Mouse (Mus musculus) kidney, postnatal 14 days (tissue): ENCODE results near the gene Nhsl1.

Experiments
- DNase-seq: peaks from one replicate; pipeline ENCODE4 v3.0.0; 2022; ENCODE audit warnings: mixed read lengths

The Nhsl1 gene

DNA sequence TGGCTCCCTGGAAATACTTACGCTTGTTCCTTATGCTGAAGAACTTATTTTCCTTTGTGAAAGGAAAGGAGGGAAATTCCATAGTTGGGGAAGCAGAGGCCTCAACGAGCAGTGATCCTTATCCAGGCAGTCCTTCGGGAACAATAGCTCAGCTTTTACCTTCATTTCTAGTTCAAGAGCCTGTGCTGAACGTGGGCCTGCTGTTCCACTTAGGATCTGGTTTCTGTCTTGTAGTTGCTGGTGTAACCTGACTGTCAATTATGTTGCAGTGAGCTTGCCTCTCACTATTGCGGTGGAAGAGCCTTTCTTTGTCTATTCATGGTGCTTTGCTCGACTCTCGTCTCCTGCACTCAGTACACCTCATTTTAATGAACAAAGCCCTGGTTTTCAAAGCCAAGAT, 175.5 kb downstream of the Nhsl1 start:
- DNase-seq: no peak

DNA sequence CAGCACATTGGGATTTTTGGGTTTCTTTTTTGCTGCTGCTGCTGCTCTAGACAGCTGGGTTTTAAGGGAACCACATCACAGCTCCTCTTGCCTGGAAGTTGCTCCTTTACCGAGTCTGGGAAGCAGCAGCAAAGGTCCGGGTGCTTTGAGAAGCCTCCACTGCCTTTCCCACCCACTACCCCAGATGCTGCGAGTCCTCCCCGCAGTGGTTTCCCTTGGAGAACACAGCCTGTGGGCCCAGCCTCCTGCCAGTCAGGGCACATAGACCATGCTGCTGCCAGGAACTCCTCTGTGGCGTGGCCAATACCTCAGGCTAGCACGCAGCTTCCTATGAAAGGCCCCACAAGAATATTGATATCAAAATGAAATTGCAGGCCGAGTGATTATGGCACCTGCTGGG, 178.3 kb downstream of the Nhsl1 start:
- no peak for DNase-seq

DNA sequence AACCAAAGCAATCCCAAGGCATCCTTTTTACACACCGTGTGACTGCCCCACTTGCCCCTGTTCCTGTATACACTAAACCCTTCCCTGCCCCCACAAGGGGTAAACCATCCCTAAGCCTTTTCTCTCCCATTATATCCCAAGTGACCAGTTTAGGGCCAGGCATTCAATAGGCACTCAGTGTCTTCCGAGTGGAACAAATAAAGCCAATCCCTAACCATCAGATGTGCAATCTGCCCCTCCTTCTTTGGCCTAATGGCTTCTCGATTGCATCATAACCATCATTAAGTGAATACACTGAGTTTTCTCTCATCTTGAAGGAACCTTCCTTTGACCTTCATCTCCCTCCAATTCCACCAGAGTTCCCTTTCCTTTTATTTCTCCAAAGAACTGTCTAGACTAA, 183.2 kb downstream of the Nhsl1 start:
- no peak for DNase-seq

DNA sequence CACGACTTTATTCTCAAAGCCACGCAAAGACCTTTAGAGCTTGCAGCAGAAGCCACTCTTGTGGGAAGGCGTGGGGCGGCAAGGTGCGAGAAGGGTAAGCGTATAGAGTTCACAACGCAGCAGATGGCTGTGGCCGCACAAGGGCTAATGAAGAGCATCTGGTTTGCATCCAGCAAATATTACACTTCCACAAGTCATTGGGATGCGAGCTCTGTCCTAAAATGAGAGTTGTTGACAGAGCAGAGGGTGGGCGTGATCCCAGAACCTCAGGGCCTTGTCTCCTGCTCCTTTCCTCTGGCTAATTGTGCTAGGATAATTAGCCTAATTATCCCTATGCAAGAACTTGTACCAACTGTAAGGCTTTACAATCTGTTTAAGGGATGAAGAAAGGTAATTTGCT, 186.9 kb downstream of the Nhsl1 start:
- no peak for DNase-seq

DNA sequence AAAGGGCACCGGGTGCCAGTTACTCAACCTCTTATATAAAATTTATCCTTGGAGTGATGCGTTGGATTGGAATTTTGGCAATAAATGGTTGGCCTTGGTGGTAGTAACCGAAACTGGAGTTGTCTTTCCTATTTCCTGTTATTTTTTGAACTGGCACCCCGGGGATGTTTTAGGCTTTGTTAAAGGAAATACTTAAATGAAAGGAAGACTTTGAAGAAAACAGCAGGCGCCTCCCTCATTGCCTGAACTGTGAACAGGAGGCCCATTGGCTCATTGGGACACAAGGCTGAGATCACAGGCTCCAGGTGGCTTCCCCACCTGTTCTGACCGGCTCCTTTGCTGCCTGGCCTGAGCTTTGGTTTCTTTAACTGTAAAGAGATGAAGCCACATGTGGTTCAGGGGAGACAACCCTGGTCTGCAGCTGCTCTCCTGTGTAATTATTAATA, 187.7 kb downstream of the Nhsl1 start:
- DNase-seq: peak; percentile 30

DNA sequence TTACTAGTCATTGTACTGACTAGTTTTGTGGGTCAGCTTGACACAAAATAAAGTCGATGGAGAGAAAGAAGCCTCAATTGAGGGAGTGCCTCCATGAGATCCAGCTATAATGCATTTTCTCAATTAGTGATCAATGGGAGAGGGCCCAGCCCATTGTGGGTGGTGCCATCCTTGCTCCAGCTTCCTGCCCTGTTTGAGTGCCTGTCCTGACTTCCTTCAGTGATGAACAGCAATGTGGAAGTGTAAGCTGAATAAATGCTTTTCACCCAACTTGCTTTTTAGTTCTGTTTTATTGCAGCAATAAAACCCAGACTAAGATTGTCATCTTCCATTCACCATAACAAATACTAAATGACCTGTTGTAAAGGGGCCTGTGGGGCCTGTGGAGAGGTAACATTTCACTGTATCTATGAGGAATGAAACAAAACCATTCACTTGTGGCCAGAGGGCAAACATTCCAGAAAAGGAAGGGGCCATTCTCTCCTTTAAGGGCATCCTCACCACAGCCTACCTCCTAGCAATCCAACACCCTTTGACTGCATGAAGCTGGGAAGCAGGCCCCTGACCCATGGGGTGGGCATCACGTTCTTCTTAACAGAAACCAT, 189.2 kb downstream of the Nhsl1 start:
- no peak for DNase-seq

DNA sequence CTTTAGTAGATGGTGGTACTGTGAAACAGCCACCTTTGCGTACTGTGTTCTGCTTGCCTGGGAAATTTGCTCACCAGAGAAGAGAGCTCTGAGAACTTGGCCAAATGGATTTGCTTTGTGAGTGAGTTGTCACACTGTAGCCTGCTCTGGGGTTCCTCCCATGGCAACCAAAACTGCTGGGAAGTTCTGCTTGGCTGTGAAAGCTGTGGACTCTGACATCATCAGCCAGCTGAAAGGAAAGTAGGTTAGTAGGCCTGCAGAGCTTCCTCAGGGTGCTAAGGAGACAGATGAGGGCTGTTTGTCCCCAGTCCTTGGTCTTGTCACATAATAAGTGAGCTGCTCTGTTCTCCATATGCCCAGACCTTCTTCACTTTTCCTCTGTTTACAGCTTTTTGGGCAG, 189.8 kb downstream of the Nhsl1 start:
- no peak for DNase-seq

DNA sequence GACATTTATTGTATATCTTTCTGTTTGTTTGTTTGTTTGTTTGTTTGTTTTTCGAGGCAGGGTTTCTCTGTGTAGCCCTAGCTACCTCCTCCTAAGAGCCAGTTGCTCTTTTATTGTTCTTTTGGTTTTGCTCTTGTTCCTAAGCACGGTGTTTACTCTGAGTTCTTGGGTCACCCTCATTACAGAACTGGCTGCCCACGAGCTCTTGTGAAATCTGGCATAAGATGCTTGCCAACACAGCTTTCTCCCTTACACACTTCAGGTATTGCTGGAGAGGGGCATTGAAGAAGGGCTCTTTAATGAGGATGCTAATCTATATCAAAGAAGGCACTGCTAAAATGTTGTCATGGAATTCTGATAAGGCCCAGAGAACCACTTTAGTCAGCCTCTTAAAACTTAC, 191.9 kb downstream of the Nhsl1 start:
- DNase-seq: no peak

DNA sequence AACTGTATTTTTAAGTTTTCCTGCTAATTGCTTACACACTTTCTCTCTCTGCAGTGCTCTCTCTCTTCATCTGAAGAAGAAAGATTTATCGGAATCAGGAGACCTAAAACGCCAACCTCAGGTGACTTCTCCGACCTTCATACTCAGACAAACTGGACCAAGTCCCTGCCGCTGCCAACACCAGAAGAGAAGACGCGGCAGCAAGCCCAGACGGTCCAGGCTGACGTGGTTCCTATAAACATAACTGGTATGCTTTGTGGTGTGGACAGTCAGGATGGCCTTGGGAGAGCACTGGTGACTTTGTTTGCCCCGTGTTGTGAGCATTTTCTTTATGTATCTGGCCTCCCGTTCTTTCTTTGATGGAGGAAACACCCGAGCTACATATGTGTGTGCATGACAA, 192.7 kb downstream of the Nhsl1 start:
- no peak for DNase-seq

DNA sequence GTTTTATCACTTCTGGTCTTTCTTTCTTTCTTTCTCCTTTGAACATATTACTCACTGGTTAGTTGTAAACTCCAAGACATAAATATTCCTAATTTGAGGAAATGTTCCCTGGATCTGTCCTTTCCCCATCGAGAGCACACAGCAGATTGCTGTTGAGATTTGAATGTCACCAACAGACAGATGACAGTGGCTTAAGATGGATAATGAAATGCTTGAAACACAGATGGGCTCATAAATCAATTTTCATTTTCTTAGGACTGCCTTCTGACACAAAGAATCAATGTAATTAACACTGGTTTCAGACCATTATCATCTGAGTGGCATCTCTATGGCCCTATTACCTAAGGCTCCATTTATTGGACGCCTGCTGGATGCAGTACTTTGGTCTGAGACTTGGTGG, 203.8 kb downstream of the Nhsl1 start:
- DNase-seq: no peak

DNA sequence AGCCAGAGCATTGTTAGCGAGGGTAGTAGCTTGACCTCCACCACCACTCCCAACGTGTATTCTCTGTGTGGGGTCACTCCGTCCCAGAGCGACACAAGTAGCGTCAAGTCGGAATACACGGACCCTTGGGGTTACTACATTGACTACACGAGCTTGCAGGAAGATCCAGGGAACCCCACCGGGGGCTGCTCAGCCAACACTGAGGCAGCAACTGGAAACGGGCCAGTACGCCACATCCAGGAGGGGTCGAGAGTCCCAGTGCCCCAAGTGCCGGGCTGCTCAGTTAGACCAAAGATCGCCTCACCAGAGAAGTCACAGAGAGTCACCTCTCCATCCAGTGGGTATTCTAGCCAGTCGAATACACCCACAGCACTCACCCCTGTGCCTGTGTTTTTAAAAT, 206.5 kb downstream of the Nhsl1 start:
- no peak for DNase-seq

DNA sequence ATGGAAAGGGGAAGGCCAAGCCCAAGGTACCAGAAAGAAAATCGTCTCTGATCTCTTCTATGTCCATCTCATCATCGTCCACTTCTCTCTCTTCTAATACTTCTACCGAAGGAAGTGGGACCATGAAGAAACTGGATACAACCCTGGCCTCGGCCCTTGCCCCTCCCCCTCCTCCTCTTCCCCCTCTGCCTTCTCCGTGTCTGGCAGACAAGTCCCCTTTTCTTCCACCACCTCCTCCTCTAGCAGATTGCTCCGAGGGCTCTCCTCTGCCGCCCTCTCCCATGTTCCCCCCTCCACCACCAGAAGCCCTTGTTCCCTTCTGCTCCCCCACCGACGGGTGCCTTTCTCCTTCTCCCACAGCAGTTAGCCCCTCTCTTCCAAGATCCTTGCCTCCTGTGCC, 206.9 kb downstream of the Nhsl1 start:
- DNase-seq: no peak

DNA sequence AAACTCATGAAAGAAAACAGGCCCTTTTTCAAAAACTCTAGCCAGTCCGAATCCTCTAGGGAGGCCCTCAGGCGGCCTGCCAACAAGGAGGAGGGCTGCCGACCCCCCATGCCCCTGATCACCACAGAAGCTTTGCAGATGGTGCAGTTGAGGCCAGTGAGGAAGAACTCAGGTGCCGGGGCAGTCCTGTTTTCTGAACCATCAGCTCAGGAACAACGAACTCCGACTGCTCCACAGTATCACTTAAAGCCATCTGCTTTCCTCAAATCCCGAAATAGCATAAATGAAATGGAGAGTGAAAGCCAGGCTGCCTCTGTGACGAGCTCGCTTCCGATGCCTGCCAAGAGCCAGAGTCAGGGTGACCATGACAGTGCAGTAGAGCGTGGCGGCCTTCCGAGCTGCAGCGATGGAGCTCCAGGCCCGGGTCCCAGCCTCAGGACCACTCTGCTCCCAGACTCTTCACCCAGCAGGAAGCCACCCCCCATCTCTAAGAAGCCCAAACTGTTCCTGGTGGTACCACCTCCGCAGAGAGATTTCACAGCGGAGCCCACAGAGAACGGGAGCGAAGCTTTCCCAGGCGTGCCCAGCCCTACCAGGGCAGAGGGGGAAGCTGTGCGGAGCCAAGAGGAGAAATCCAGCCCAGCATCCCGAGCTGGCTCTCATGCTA, 207.5 kb downstream of the Nhsl1 start:
- peak; percentile 37 for DNase-seq

DNA sequence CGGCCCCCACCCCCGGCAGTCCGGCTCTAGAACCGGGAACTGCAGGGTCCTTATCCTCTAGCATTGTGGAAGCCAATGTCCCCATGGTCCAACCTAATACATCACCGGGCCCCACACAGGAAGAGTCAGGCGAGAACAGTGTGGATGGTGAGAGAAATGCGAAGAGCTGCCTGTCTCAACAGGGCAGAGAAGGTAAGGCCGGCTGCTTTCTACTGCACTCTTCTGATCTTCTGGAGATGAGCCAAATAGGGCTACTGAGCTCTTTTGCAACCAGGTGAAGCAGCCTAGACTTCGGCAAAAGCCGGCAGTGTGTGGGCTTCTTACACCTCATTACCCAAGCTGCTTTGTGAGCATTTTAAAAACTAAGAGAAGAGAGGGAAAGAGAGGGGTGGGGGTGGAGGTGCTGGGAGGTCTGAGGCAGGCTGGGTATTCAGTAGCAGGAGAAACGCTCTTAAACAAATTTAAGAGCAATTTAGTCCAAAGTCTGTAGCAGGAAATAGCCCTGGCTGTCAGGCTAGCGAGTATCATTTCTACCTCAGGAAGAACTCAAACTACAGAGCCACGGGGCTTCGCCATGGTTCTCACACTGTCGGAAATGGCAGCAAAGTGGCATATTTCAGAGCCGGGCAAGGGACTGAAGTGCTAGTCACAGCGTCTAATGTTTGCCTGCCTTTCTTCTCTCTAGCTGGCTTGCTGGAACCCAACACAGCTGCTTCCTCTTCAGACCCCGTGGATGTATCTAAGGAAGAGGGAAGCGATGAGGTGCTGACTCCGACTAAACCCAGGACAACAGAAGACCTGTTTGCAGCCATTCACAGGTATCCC, 208.3 kb downstream of the Nhsl1 start:
- peak; percentile 42 for DNase-seq

DNA sequence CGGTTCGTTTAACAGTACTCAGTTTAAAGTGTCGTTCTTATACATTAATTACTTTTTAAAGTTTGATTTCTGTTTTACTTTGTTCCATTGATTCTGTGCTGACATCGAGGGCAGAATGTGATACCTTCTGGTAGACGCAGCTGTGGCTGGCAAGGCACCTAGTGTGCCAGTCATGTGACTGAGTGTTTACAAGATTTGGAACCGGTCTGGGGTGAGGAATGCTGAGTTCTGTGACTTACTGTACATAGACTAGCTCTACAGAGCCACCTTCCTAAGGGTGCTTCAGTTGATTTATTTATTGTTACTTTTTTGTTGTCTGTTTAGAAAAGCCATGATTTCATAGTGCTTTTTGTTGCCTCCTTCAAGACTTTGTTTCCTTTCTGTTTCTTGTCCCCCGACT, 209.0 kb downstream of the Nhsl1 start:
- peak; percentile 50 for DNase-seq

DNA sequence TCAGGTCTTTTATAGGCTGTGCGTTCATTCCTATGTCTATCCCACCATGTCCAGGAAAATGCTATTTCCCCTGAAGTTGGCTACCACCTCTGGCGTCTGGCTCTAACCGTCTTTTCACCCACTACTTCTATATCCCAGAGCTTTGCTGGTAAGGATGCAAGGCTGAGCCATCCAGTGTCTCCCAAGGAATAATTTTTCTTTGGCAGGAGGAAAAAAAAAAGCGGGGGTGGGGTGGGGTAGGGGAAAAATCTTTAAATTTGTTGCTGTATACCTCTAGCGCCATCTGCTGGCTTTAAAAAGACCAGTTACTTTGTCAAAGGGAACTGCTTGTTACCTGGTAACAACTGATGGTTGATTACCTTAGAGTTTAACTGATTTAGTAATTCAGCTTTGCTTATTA, 209.7 kb downstream of the Nhsl1 start:
- DNase-seq: peak; percentile 54

DNA sequence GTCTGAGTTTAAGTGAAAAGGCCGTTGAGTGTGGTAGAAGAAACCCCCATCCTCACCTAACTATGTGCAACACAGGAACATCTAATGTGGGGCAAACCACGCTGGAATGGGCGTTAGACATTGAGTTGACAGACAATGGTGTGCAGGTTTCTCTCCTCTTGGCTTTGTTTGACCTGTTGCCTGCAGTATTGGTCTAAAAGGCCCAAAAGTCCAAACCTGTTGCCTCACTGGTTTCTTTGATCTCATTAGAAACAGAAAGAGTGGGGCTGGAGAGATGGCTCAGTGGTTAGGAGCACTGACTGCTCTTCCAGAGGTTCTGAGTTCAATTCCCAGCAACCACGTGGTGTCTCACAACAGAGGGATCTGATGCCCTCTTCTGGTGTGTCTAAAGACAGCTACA, 210.4 kb downstream of the Nhsl1 start:
- DNase-seq: no peak

DNA sequence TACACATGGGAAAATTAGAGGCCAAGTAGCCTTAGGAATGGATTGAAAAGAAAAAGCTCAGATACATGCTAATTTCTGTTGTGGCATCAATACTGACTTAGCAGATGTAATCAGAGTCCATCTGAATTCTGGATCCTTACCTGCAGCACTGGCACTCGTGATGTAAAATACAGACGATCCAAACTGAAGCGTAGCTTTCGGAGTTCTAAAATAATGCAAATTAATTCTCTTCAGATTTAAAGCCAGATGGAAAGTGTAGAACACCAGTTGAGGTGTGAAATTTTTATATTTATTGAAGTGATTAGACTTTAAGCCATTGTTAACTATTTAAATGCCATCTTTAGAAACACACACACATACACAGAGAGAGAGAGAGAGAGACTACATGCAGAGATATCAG, 211.4 kb downstream of the Nhsl1 start:
- DNase-seq: no peak

DNA sequence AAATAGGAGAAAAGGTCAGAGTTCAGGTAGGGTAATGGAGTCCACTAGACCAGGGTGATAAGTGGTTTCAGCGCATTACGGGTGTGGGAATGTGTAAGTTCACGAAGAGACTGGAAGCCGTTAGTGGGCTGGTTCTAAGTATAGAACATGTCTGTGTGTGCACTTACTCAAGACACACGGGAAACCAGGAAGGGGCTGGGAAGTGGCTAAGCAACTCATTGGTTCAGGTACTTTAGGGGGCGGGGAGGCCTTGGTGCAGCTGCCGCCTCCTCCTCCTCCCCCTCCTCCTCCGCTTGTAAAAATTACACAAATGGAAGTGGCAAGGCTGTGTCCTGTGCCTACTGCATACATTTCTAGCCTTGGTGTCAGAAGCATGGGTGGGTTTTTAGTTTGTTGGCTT, 213.5 kb downstream of the Nhsl1 start:
- DNase-seq: no peak

DNA sequence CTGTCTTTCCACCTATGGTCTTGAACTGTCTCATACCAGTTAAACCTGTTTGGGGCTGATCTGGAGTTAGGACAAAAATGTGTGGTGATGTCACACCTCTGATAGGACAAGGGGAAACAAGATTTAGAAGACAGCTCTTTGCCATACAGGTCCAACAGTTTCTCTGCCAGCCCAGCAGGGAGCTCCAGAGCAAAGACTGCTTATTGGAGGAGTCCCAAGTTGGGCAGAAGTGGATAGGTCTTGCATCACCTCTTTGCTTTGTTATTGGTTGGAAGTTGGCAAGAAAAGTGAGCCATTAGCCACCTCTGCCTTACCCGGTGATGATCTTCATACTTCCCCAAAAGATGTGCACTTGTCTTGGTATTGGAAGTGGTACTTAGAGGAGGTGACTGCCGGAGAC, 218.1 kb downstream of the Nhsl1 start:
- DNase-seq: no peak

DNA sequence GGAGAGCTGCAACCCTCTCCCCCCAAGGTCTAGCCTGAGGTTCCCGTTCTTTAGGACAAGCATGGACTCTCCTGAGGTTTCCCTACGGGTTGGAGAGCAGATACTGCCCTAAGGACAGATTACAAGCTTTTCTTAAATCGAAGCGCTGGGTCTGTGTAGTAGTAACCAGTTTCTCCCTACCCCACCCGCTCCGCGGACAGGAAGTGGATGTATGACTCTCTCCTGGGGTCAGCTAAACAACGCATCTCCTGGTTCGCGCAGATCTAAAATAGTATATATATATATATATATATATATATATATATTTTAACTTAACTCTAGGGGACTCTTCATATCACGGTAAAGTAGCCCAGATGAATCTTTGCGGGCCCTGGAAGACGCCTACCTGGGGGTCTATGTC, 226.5 kb downstream of the Nhsl1 start:
- no peak for DNase-seq

DNA sequence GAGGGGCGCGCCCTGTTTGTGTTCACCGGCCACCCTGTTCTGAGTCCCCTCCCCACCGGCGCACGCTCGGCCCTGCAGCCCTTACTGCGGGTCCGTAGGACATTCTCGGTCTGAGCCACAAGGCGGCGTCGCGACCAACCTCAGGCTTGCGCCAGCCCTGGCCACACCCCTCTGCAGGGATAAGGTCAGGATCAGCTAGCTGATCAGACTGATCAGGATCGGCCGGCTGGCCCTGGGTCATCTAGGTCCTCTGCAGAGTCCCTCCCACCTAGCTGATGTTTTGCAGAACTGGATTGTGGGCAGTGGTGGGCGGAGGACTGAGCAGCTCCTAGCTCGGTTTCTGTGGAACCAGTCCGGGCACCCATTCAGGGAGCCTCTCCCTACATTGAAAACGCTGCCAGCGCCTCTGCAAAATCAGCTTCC, 227.0 kb downstream of the Nhsl1 start, which contains the start of gene Hebp2:
Hebp2 (minus strand) TSS at position 264 of the 423 bp plus-strand sequence.
- DNase-seq: peak; percentile 75

DNA sequence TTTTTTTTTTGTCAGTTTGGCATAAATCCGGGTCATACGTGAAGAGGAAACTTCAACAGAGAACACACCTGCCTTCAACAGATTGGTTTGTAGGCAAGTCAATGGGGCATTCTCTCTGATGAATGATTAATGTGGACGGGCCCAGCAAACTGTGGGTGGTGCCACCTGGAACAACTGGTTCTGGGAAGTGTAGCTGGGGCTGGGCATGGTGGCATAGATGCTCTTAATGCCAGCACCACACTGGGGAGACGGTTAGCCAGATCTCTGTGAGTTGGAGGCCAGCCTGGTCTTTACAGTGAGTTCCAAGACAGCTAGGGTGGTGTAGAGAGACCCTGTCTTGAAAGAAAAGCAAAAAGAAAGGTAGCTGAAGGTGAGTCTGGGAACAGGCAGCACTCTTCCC, 228.6 kb downstream of the Nhsl1 start:
- peak; percentile 23 for DNase-seq
